Mouse (Mus musculus) hindbrain, embryonic 14.5 days (tissue): ENCODE measurements around the gene Mroh3. TPM values are rescaled to one million over a fixed set of nuclear protein-coding genes. Genes with fewer than 3 reads are reported as not detected.

Experiments
- ATAC-seq: fragments of 200-750 bp; cut with Nextera tagmentation; 2 replicates; pipeline ENCODE4 v1.8.0; 2017; ENCODE audit warnings: moderate number of reproducible peaks, mild to moderate bottlenecking, moderate TSS enrichment, moderate library complexity; ENCODE audit not compliant: low FRiP score
- DNase-seq: peaks from one replicate; pipeline ENCODE4 v3.0.0-alpha.2; 2015; ENCODE audit warnings: low spot score
- H3K27ac ChIP-seq: fragments of 300-500 bp; sonication (generic); 2 replicates; pipeline ENCODE4 v1.5.1; 2014; ENCODE audit warnings: mild to moderate bottlenecking, moderate library complexity
- H3K27me3 ChIP-seq: fragments of 300-500 bp; sonication (generic); 2 replicates; pipeline ENCODE4 v1.6.1; 2014; ENCODE audit warnings: mild to moderate bottlenecking, low read length, mixed read lengths; ENCODE audit not compliant: control insufficient read depth, insufficient read depth
- H3K36me3 ChIP-seq: fragments of 300-500 bp; sonication (generic); replicated peaks from 2 replicates; pipeline ENCODE4 v1.6.1; 2014; ENCODE audit not compliant: control insufficient read depth, insufficient read depth
- H3K4me1 ChIP-seq: fragments of 300-500 bp; sonication (generic); replicated peaks from 2 replicates; pipeline ENCODE4 v1.6.1; 2014; ENCODE audit warnings: antibody characterized with exemption, low read length, mixed read lengths; ENCODE audit not compliant: control insufficient read depth, insufficient read depth
- H3K4me2 ChIP-seq: fragments of 300-500 bp; sonication (generic); replicated peaks from 2 replicates; pipeline ENCODE4 v1.6.1; 2014; ENCODE audit warnings: mild to moderate bottlenecking, moderate library complexity
- H3K4me3 ChIP-seq: fragments of 300-500 bp; sonication (generic); replicated peaks from 2 replicates; pipeline ENCODE4 v1.5.1; 2014; ENCODE audit warnings: mild to moderate bottlenecking, low read length
- H3K9ac ChIP-seq: fragments of 300-500 bp; sonication (generic); 2 replicates; pipeline ENCODE4 v1.6.1; 2014
- H3K9me3 ChIP-seq: fragments of 300-500 bp; sonication (generic); 2 replicates; pipeline ENCODE4 v1.6.1; 2016; ENCODE audit warnings: low read length; ENCODE audit not compliant: control insufficient read depth
- WGBS: fragments of 180-500 bp; shearing (Covaris S2); extraction: QIAGEN DNeasy Blood & Tissue Kit; methylation state at CpG from one replicate; pipeline ENCODE4 v1.1.7; 2014; 5-methylcytosine and 5-hydroxymethylcytosine counted together
- polyA plus RNA-seq: library from polyadenylated mRNA; unstranded; fragments of >200 nt; fragmentation: Nextera tagmentation; extraction: Ambion mirVana; gene quantifications from 2 replicates; pipeline ENCODE4 v1.2.1, GENCODE M21; 2014

The Mroh3 gene
- polyA plus RNA-seq, 1 experiment from 2014 or later, result not detected

DNA sequence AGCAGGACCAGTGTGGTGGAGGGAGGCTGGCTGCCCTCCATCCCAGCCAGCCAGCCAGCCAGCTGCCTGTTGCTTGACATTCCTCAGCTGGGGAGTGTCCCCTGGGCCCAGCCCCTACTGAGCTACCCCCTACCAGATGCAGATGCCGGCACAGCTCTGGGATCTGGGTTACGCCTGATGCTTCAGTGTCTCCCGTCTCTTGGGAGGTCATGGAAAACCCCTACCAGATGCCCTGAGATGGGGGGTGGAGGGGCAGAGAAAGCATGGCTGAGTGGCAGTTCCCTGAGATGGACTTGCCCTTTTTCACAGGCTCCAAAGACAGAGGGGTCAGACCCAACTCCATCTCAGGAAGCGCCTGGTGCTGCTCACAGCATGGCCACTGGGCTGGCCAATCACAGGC lies 76.1 kb downstream of the Mroh3 start:
- Histone ChIP-seq H3K4me1 (peaks cover 77% of the 10 kb centered on the region), H3K27me3 (no peaks in the 10 kb centered on the region), H3K27ac (no peak overlapping the region), H3K4me2 (no peak overlapping the region; the same call in 1 of the 2 replicates), H3K9me3 (no peaks in the 10 kb centered on the region), H3K36me3 (no peaks in the 10 kb centered on the region), H3K4me3 (no peak overlapping the region), H3K9ac (no peak overlapping the region)
- WGBS, result 22% methylated on average over 4 of the region's 4 CpGs
- DNase-seq (no peak), ATAC-seq (no peak)

DNA sequence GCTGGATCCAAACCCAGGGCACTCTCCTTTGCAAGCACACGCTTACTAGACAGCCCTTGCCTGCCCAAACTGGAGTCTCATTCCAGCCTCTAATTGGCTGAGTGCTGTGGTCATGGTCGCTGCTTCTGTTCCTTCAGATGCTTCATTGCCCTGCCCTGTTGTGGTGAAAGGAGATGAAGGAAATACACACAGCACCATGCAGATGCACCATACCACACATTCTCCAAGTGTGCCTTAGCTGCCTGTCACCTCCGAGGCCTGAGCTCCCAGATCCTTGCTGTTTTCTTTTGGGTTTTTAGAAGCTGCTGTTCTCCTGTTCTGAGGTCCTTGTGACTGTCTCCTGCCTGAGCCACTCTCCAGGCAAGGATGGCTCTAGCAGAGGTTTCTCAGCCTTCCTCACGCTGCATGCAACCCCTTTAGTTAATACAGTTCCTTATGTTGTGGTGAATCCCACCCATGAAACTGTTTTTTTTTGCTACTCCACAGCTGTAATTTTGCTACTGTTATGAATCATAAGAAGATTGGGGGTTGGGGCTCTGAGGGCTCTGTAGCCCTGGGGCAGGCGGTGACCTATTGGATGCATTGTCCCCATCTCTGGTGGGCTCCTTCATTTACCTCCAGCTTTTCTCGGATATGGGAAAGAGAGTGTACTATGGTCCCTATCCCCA lies 76.7 kb downstream of the Mroh3 start:
- no peak overlapping the region for H3K9ac ChIP-seq
- 68% methylated on average over 6 of the region's 6 CpGs for WGBS
- no peak overlapping the region for H3K27ac ChIP-seq

GRCm38 (mm10) chr1:136135046-136135445 lies 77.6 kb downstream of the Mroh3 start:
- Histone ChIP-seq H3K36me3 (no peaks in the 10 kb centered on the region), H3K4me3 (no peak overlapping the region), H3K27me3 (no peaks in the 10 kb centered on the region), H3K4me1 (peaks cover 68% of the 10 kb centered on the region), H3K9ac (no peak overlapping the region), H3K27ac (no peak overlapping the region), H3K4me2 (peak overlapping the region; percentile 76), H3K9me3 (no peaks in the 10 kb centered on the region)
- DNase-seq, result no peak
- ATAC-seq, result no peak
- WGBS, result 64% methylated on average over 1 of the region's 1 CpGs

More for the DNA sequence above, 76.7 kb downstream of the Mroh3 start:
- DNase-seq (no peak), ATAC-seq (no peak)
- peaks cover 71% of the 10 kb centered on the region for H3K4me1 ChIP-seq
- peak overlapping the region; percentile 76 for H3K4me2 ChIP-seq
- H3K36me3 ChIP-seq, result no peaks in the 10 kb centered on the region
- H3K27me3 ChIP-seq, result no peaks in the 10 kb centered on the region
- no peak overlapping the region for H3K4me3 ChIP-seq
- H3K9me3 ChIP-seq, result no peaks in the 10 kb centered on the region

GRCm38 (mm10) chr1:136134547-136134946 lies 78.1 kb downstream of the Mroh3 start:
- 81% methylated on average over 2 of the region's 2 CpGs for WGBS
- ATAC-seq, result no peak
- peaks cover 68% of the 10 kb centered on the region for H3K4me1 ChIP-seq

DNA sequence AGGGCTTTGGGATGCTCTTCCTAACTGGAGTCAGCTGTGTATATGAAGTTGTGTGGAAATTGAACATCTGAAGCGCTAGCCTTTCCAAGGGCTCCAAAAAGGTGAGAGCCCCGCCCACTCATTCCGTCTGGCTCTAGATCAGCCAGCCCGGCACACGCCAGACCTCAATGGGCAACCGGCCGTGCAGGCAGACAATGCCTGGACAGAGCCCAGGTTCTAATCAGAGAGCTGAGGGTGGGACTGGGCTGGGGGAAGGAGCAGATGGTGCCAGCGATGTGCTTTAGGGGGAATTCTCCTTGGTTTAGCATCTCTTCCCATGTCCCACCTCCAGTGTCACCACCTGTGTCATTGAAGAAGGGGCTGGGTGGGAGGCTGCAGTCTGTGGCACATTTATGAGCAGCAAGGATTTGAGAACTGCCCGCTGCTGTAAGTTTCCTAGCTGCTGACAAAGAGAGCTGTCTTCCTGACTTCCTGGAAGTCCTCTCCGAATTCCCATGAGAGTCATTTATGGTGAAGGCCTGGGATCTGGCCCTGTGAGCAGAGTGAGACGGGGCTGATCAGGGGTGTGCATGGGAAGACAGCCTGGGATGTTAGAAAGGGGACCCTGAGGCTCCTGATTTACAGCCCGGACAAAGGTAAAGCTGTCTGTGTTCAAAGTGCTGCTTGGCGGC lies 78.9 kb downstream of the Mroh3 start:
- H3K27me3 ChIP-seq, result no peaks in the 10 kb centered on the region
- peak overlapping the region; percentile 96 for H3K27ac ChIP-seq
- WGBS, result 28% methylated on average over 13 of the region's 13 CpGs
- no peaks in the 10 kb centered on the region for H3K9me3 ChIP-seq
- H3K36me3 ChIP-seq, result no peaks in the 10 kb centered on the region
- H3K4me3 ChIP-seq, result peak overlapping the region; percentile 93
- H3K4me2 ChIP-seq, result peak overlapping the region; percentile 76
- ATAC-seq (no peak), DNase-seq (no peak)
- H3K9ac ChIP-seq, result peak overlapping the region; percentile 100
- peaks cover 63% of the 10 kb centered on the region for H3K4me1 ChIP-seq

More at GRCm38 (mm10) chr1:136134547-136134946, 78.1 kb downstream of the Mroh3 start:
- Histone ChIP-seq H3K4me2 (peak overlapping the region; percentile 76), H3K9me3 (no peaks in the 10 kb centered on the region), H3K27ac (no peak overlapping the region), H3K36me3 (no peaks in the 10 kb centered on the region), H3K27me3 (no peaks in the 10 kb centered on the region), H3K4me3 (peak overlapping the region; percentile 93; the same call in 1 of the 2 replicates), H3K9ac (peak overlapping the region; percentile 100; the same call in 1 of the 2 replicates)
- no peak for DNase-seq

GRCm38 (mm10) chr1:136132386-136133201 lies 80.0 kb downstream of the Mroh3 start:
- Histone ChIP-seq H3K4me1 (peaks cover 51% of the 10 kb centered on the region), H3K9ac (peak overlapping the region; percentile 100), H3K4me2 (peak overlapping the region; percentile 76), H3K27me3 (no peaks in the 10 kb centered on the region), H3K9me3 (no peaks in the 10 kb centered on the region), H3K36me3 (no peaks in the 10 kb centered on the region), H3K4me3 (peak overlapping the region; percentile 93), H3K27ac (peak overlapping the region; percentile 96)
- ATAC-seq, result peak; percentile 9; the same call in 1 of the 2 replicates
- 23% methylated on average over 10 of the region's 10 CpGs for WGBS
- peak; percentile 57 for DNase-seq

Other genes with a start within 250 kb of the Mroh3 start
- gene Igfn1, start 206.5 kb downstream of the Mroh3 start, polyA plus RNA-seq, result not detected in 2 replicates
- 98.2 and 116 TPM in 2 replicates for gene Tmem9, start 204.7 kb downstream of the Mroh3 start, polyA plus RNA-seq
- gene Ascl5, start 162.0 kb downstream of the Mroh3 start, polyA plus RNA-seq, result not detected in 2 replicates
- 0.13 and 0.17 TPM in 2 replicates for gene Cacna1s, start 160.1 kb downstream of the Mroh3 start, polyA plus RNA-seq
- gene Kif21b, start 81.4 kb downstream of the Mroh3 start, polyA plus RNA-seq, result 49.4 and 51.7 TPM in 2 replicates
- gene Inava, start 21.4 kb upstream of the Mroh3 start, polyA plus RNA-seq, result 2.6 and 2.8 TPM in 2 replicates
- gene Gpr25, start 48.0 kb upstream of the Mroh3 start, polyA plus RNA-seq, result 1.2 and 2.3 TPM in 2 replicates
- 59.5 and 62.9 TPM in 2 replicates for gene Camsap2, start 133.3 kb upstream of the Mroh3 start, polyA plus RNA-seq
- gene Ddx59, start 202.4 kb upstream of the Mroh3 start, polyA plus RNA-seq, result 16.4 and 16.5 TPM in 2 replicates